Mouse (Mus musculus) intestine, embryonic 15.5 days (tissue): ENCODE results near the gene Ube2m. TPM values are rescaled to one million over a fixed set of nuclear protein-coding genes. Genes with fewer than 3 reads are reported as not detected.

Source experiments
- ATAC-seq: fragments of 200-750 bp; cut with Nextera tagmentation; 2 replicates; pipeline ENCODE4 v1.8.0; 2017; ENCODE audit warnings: moderate TSS enrichment, moderate library complexity
- H3K27ac ChIP-seq: fragments of 300-500 bp; sonication (generic); 2 replicates; pipeline ENCODE4 v1.5.1; 2015; ENCODE audit warnings: mild to moderate bottlenecking, inconsistent platforms
- H3K27me3 ChIP-seq: fragments of 300-500 bp; sonication (generic); replicated peaks from 2 replicates; pipeline ENCODE4 v1.6.1; 2015; ENCODE audit warnings: inconsistent platforms
- H3K36me3 ChIP-seq: fragments of 300-500 bp; sonication (generic); 2 replicates; pipeline ENCODE4 v1.6.1; 2015; ENCODE audit warnings: inconsistent platforms
- H3K4me1 ChIP-seq: fragments of 300-500 bp; sonication (generic); replicated peaks from 2 replicates; pipeline ENCODE4 v1.6.1; 2015; ENCODE audit warnings: inconsistent platforms
- H3K4me2 ChIP-seq: fragments of 300-500 bp; sonication (generic); replicated peaks from 2 replicates; pipeline ENCODE4 v1.6.1; 2015; ENCODE audit warnings: mild to moderate bottlenecking, inconsistent platforms
- H3K4me3 ChIP-seq: fragments of 300-500 bp; sonication (generic); replicated peaks from 2 replicates; pipeline ENCODE4 v1.5.1; 2015; ENCODE audit warnings: inconsistent platforms
- H3K9ac ChIP-seq: fragments of 300-500 bp; sonication (generic); 2 replicates; pipeline ENCODE4 v1.6.1; 2015; ENCODE audit warnings: inconsistent platforms
- H3K9me3 ChIP-seq: fragments of 300-500 bp; sonication (generic); 2 replicates; pipeline ENCODE4 v1.6.1; 2016; ENCODE audit warnings: inconsistent platforms
- whole genome bisulfite sequencing: fragments of 180-500 bp; shearing (Covaris S2); methylation state at CpG from one replicate; pipeline ENCODE4 v1.1.7; 2015; 5-methylcytosine and 5-hydroxymethylcytosine counted together
- polyA plus RNA-seq: library from polyadenylated mRNA; unstranded; fragments of >200 nt; fragmentation: Nextera tagmentation; extraction: Ambion mirVana; gene quantifications from 2 replicates; pipeline ENCODE4 v1.2.1, GENCODE M21; 2015

The Ube2m gene
- polyA plus RNA-seq, 1 experiment from 2014 or later = 109 TPM

DNA sequence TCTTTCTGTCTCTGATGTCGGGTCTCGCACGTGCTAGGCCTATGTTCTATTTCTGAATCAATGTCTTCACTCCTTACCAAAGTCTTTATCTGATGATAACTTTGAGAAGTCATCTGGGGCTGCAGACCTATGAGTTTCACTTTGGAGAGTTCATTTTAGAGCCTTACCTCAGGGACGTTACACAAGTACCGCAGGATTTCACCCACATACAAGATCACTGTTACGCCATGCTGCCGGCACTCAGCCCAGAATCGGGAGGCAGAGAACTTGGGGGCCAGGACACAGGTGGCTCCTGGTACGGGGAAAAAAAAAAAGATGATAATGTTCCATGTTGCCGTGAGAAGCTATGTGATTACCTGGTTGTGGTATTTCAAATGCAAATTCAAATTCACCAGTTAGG lies 44.9 kb downstream of the Ube2m start:
- Histone ChIP-seq H3K27me3 (no peaks in the 10 kb centered on the region), H3K36me3 (no peaks in the 10 kb centered on the region), H3K4me3 (no peak overlapping the region), H3K4me1 (no peaks in the 10 kb centered on the region), H3K27ac (no peak overlapping the region), H3K9me3 (no peaks in the 10 kb centered on the region), H3K9ac (no peak overlapping the region), H3K4me2 (no peak overlapping the region)
- ATAC-seq = no peak
- WGBS = 90% methylated on average over 10 of the region's 10 CpGs

GRCm38 (mm10) chr7:12992222-12992621 lies 45.9 kb downstream of the Ube2m start:
- H3K4me3 ChIP-seq = no peak overlapping the region
- H3K27me3 ChIP-seq = no peaks in the 10 kb centered on the region
- no peak overlapping the region for H3K9ac ChIP-seq
- no peak overlapping the region for H3K27ac ChIP-seq
- no peaks in the 10 kb centered on the region for H3K9me3 ChIP-seq
- no peak overlapping the region for H3K4me2 ChIP-seq
- WGBS = 4% methylated on average over 3 of the region's 3 CpGs
- no peak for ATAC-seq
- H3K36me3 ChIP-seq = no peaks in the 10 kb centered on the region
- no peaks in the 10 kb centered on the region for H3K4me1 ChIP-seq

DNA sequence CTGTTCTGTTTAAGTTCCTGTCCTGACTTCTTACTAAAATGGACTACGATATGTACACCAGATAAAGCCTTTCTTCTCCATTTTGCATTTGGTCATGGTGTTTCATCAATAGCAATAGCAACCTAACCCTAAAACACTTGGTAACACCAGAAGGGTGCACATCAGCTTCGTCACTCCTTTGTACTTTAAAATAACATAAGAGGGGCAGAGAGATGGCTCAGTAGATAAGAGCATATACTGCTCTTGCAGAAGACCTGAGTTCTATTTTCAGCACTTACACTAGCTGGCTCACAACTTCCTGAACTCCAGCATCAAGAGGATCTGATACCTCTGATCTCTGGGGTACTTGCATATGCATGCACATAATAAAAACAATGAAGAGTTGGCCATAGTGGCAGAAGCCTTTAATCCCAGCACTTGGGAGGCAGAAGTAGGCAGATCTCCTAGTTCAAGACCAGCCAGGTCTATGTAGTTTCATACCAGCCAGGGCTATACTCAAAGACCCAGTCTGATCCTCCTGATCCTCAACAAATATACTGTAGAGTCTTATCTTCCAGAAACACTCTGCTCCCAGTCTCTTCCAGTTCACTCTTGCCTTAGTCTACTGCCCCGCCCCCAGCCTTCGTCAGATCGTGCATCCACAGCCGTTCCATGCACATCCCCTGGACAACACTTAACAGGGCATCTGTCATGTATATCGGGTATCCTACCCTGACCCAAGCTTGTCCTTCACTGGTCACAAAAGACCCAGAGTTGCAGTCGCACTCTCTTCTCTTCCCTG lies 50.5 kb downstream of the Ube2m start:
- no peaks in the 10 kb centered on the region for H3K4me1 ChIP-seq
- H3K27me3 ChIP-seq = no peaks in the 10 kb centered on the region
- no peaks in the 10 kb centered on the region for H3K9me3 ChIP-seq
- H3K9ac ChIP-seq = no peak overlapping the region
- H3K27ac ChIP-seq = no peak overlapping the region
- no peak overlapping the region for H3K4me2 ChIP-seq
- WGBS = 78% methylated on average over 8 of the region's 8 CpGs
- H3K36me3 ChIP-seq = no peaks in the 10 kb centered on the region
- no peak for ATAC-seq
- H3K4me3 ChIP-seq = no peak overlapping the region

GRCm38 (mm10) chr7:12986906-12987305 lies 51.2 kb downstream of the Ube2m start:
- Histone ChIP-seq H3K27ac (no peak overlapping the region), H3K4me2 (no peak overlapping the region), H3K4me3 (no peak overlapping the region), H3K9me3 (no peaks in the 10 kb centered on the region), H3K4me1 (no peaks in the 10 kb centered on the region), H3K27me3 (no peaks in the 10 kb centered on the region), H3K9ac (no peak overlapping the region), H3K36me3 (no peaks in the 10 kb centered on the region)
- 82% methylated on average over 8 of the region's 8 CpGs for WGBS
- no peak for ATAC-seq

GRCm38 (mm10) chr7:12985724-12986123 lies 52.4 kb downstream of the Ube2m start:
- no peaks in the 10 kb centered on the region for H3K4me1 ChIP-seq
- H3K4me3 ChIP-seq = no peak overlapping the region
- H3K4me2 ChIP-seq = no peak overlapping the region
- no peak for ATAC-seq
- H3K27ac ChIP-seq = no peak overlapping the region
- no peaks in the 10 kb centered on the region for H3K9me3 ChIP-seq
- H3K36me3 ChIP-seq = no peaks in the 10 kb centered on the region
- no peaks in the 10 kb centered on the region for H3K27me3 ChIP-seq
- H3K9ac ChIP-seq = no peak overlapping the region
- 85% methylated on average over 1 of the region's 1 CpGs for WGBS

Other genes starting within 250 kb of the Ube2m start
- 4.3 and 4.6 TPM in 2 replicates for gene Zscan18, start 234.6 kb downstream of the Ube2m start, polyA plus RNA-seq
- 10.6 and 10.8 TPM in 2 replicates for gene Zfp329, start 219.4 kb downstream of the Ube2m start, polyA plus RNA-seq
- gene Zfp110, start 203.5 kb downstream of the Ube2m start, polyA plus RNA-seq = 27.5 and 27.9 TPM in 2 replicates
- 3.1 and 3.3 TPM in 2 replicates for gene Zfp128, start 157.1 kb downstream of the Ube2m start, polyA plus RNA-seq
- 12.2 and 12.7 TPM in 2 replicates for gene Zscan22, start 140.5 kb downstream of the Ube2m start, polyA plus RNA-seq
- 1,008 and 1,147 TPM in 2 replicates for gene Rps5, start 116.0 kb downstream of the Ube2m start, polyA plus RNA-seq
- gene Rnf225, start 110.9 kb downstream of the Ube2m start, polyA plus RNA-seq = 0.33 and 0.47 TPM in 2 replicates
- gene Zfp324, start 72.4 kb downstream of the Ube2m start, polyA plus RNA-seq = 8.3 and 8.6 TPM in 2 replicates
- gene Zfp446, start 60.4 kb downstream of the Ube2m start, polyA plus RNA-seq = 6.7 and 6.8 TPM in 2 replicates
- 0.41 and 0.53 TPM in 2 replicates for gene Slc27a5, start 40.1 kb downstream of the Ube2m start, polyA plus RNA-seq
- gene Trim28, start 39.2 kb downstream of the Ube2m start, polyA plus RNA-seq = 218 and 244 TPM in 2 replicates
- gene Zbtb45, start 28.2 kb downstream of the Ube2m start, polyA plus RNA-seq = 20.7 and 21.2 TPM in 2 replicates
- gene Chmp2a, start 3.5 kb downstream of the Ube2m start, polyA plus RNA-seq = 162 and 177 TPM in 2 replicates
- gene Mzf1, start 16.5 kb upstream of the Ube2m start, polyA plus RNA-seq = 2.1 and 2.5 TPM in 2 replicates
- gene Vmn1r85, start 56.9 kb upstream of the Ube2m start, polyA plus RNA-seq = not detected in 2 replicates
- not detected in 2 replicates for gene Vmn1r86, start 81.6 kb upstream of the Ube2m start, polyA plus RNA-seq
- not detected in 2 replicates for gene Vmn1r87, start 101.9 kb upstream of the Ube2m start, polyA plus RNA-seq
- not detected in 2 replicates for gene Vmn1r88, start 121.3 kb upstream of the Ube2m start, polyA plus RNA-seq
- not detected in 2 replicates for gene Vmn1r89, start 174.7 kb upstream of the Ube2m start, polyA plus RNA-seq
- 87.2 and 89.2 TPM in 2 replicates for gene Lig1, start 239.0 kb upstream of the Ube2m start, polyA plus RNA-seq
- gene Zswim9, start 240.4 kb upstream of the Ube2m start, polyA plus RNA-seq = 6.9 and 7.1 TPM in 2 replicates